Mouse (Mus musculus) neural tube, embryonic 15.5 days (tissue): ENCODE results near the gene Syn3. TPM values are rescaled to one million over a fixed set of nuclear protein-coding genes. Genes with fewer than 3 reads are reported as not detected.

Experiments used
- polyA plus RNA-seq: library from polyadenylated mRNA; unstranded; fragments of >200 nt; fragmentation: Nextera tagmentation; extraction: Ambion mirVana; gene quantifications from 2 replicates; pipeline ENCODE4 v1.2.1, GENCODE M21; 2015

Syn3 gene
- polyA plus RNA-seq, 1 experiment from 2014 or later: 29.0 TPM

Other genes with a start within 250 kb of the Syn3 start
- gene Timp3, start 198.5 kb downstream of the Syn3 start, polyA plus RNA-seq: 51.6 and 57.1 TPM in 2 replicates
- gene Hsp90b1, start 206.6 kb upstream of the Syn3 start, polyA plus RNA-seq: 337 and 397 TPM in 2 replicates
- gene Ttc41, start 206.9 kb upstream of the Syn3 start, polyA plus RNA-seq: 2.2 and 2.3 TPM in 2 replicates